26 mouse cellular contexts compared by ENCODE assay signal in genomic region chr11:6349586-6349985, GRCm38 (mm10).
"Had no signal": no experiment of that assay in that cellular context is flagged by ENCODE, and none has a peak within 500 bp of the region (broad histone marks: within the 10 kb centered on the region; RNA-seq: fewer than 3 reads in every experiment).

No protein-coding gene starts in this region.

- H3K4me2 ChIP-seq: heart, embryonic 12.5 days; hindbrain, embryonic 12.5 days; hindbrain, embryonic 14.5 days; intestine, embryonic 15.5 days; limb, embryonic 12.5 days; liver, embryonic 11.5 days; liver, embryonic 13.5 days; liver, embryonic 15.5 days had no signal

- H3K27ac ChIP-seq: gastrocnemius, adult 2 months; heart, embryonic 10.5 days; hindbrain, embryonic 10.5 days; hindbrain, embryonic 12.5 days; hindbrain, embryonic 14.5 days; intestine, embryonic 15.5 days; layer of hippocampus, adult 2 months; left cerebral cortex, adult 2 months; limb, embryonic 10.5 days; limb, embryonic 12.5 days; liver, embryonic 13.5 days; liver, embryonic 15.5 days had no signal

- DNase-seq: gastrocnemius, adult 2 months; gastrocnemius, postnatal 10 days; gastrocnemius, postnatal 25 days; heart, postnatal 10 days; heart, postnatal 4 days; kidney, adult 2 months; kidney, adult 9 months; kidney, postnatal 14 days; kidney, postnatal 36 days; liver; liver, embryonic 13.5 days had no signal

- H3K4me1 ChIP-seq: heart, embryonic 10.5 days; heart, embryonic 12.5 days; hindbrain, embryonic 10.5 days; hindbrain, embryonic 12.5 days; intestine, embryonic 15.5 days; limb, embryonic 10.5 days; limb, embryonic 12.5 days; liver, embryonic 13.5 days; liver, embryonic 15.5 days had no signal

- H3K4me3 ChIP-seq: gastrocnemius, adult 2 months; heart, embryonic 10.5 days; heart, embryonic 12.5 days; hindbrain, embryonic 10.5 days; hindbrain, embryonic 12.5 days; intestine, embryonic 15.5 days; layer of hippocampus, adult 2 months; left cerebral cortex, adult 2 months; limb, embryonic 10.5 days; limb, embryonic 12.5 days; liver, embryonic 13.5 days; liver, embryonic 15.5 days had no signal

- H3K27me3 ChIP-seq: heart, embryonic 12.5 days; hindbrain, embryonic 12.5 days; intestine, embryonic 15.5 days; limb, embryonic 12.5 days; liver, embryonic 13.5 days; liver, embryonic 15.5 days had no signal

- ATAC-seq: hindbrain, embryonic 16.5 days; inflammation-experienced regulatory T-cells, adult 6 months; intestine, embryonic 15.5 days; intestine, postnatal 0 days had no signal

- H3K9me3 ChIP-seq: heart, embryonic 10.5 days; heart, embryonic 12.5 days; hindbrain, embryonic 10.5 days; hindbrain, embryonic 12.5 days; intestine, embryonic 15.5 days; limb, embryonic 10.5 days; limb, embryonic 12.5 days; liver, embryonic 13.5 days; liver, embryonic 15.5 days had no signal

- H3K9ac ChIP-seq: heart, embryonic 12.5 days; hindbrain, embryonic 12.5 days; hindbrain, embryonic 14.5 days; intestine, embryonic 15.5 days; limb, embryonic 12.5 days; liver, embryonic 13.5 days; liver, embryonic 15.5 days had no signal
